Mouse (Mus musculus) cerebellum, adult 18-20 months (tissue): Measurements from ENCODE around the gene Ccl9.

Experiments
- DNase-seq, 2 experiments: peaks; one replicate each; pipeline ENCODE4 v3.0.0; 2021

Ccl9 gene

DNA sequence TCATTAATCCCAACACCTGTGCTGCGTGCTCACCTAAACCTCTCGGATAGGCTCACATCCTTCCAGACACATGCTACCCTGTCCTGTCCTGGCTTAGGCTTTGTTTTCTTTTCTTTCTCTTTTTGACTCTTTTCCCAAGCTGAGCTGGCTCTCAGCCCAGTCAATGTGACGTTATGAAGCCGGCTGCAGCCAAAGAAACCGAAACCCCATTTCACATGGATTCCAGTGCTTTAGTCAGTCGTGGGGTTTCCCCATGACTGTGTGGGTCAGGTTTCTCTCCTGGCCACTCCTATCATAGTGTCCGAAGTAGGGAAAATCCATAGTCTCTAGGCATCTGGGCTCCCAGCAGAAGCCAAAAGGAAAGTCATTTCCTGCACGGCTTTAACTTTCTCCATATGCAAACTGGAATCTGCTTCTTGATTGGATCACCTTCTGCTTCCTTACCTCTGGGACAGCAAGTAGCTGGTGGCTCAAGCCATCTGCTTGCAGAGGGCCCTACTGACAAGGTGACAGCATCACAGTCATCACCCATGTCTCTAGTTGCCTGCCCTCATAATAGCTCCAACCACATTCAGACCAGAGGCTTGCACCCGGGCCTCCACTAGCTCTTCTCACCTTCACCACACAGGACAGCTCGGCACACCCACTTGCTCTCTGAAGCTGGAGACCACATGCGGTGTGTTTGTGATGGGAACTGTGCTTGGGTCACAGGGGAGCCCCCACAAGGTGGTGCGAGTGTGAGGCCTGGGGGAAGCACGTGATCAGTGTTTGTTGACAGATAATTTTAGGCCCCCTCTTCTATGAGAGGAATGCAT, 43.6 kb downstream of the Ccl9 start:
- peak; percentile 29 to 37 for DNase-seq

DNA sequence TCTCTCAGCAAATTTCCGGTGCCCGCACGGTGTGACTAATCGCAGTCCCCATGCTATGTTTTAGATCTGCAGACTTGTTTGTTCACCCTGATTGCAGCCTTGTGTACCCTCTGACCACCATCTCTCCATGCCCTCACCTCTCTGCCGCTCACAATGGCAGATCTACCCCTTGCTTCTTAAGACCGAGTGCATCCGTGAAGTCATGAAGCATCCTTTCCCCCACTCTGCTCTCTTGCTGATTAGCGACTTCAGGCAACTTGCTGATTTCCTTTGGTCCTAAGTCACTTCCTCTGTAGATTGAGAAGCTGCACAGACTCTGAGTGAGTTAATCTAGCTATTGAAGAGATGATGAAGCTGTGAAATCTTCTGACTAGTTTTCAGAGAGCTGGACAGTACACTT, 44.3 kb downstream of the Ccl9 start:
- DNase-seq, result no peak

DNA sequence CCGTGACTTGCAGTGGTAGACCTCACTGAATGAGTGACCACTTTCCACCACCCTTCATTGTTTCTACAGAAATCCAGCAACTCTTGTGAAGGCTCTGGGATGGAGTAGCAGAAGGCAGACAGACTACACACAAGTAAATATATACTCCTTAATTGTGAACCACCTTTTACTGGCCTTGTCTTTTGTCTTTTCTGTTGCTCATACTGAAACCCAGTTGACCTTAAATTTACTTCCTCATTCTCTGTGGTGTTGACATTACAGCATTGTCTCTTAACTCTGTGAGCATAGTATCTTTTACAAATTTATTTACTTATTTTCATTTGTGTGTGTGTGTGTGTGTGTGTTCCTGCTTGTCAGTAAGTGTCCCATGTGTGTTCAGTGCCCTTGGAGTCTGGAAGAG, 45.2 kb downstream of the Ccl9 start:
- no peak for DNase-seq

DNA sequence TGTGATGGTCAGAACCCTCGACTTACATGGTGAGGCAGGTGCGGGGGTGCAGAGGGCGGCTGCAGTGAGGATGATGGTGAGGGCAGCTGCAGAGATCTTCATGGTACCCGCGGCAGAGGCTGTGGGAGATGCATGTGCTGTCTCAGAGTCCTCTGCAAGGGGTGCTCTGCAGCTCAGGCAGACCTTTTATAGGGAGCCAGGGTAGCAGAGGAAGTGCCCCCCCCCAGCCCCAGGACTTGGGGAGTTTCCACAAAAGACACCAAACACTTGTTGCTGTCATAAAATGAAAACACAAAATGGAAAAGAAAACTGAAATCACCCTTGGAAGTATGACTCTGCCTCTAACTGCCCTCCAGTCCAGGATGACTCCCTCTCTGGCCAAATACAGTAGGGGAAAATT, 48.1 kb downstream of the Ccl9 start, which contains the start of gene Ccl5:
Gene Ccl5, minus strand, starts transcription at position 159 of the 400 bp plus-strand sequence.
- DNase-seq, result no peak

DNA sequence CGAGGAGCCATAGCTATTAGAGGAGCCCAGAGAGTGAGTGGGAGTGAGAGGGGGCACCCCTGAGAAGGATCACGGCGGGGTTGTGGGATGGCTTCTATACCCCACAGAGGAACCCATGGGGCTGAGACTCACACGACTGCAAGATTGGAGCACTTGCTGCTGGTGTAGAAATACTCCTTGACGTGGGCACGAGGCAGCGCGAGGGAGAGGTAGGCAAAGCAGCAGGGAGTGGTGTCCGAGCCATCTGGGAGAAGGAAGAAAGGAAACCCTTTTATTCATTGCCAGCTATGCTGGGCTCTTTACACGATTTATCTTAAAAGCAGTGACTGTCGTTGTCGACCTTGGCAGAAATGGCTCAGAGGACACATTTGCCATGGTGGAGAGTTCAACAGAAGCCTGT, 49.4 kb downstream of the Ccl9 start:
- DNase-seq, result no peak
